Mouse (Mus musculus) embryo, embryonic 11.5 days (tissue): Measurements from ENCODE around the gene Myo1e.

Experiments used
- DNase-seq: peaks from one replicate; pipeline ENCODE4 v3.0.0-alpha.2; 2012; ENCODE audit warnings: low read depth, low spot score

The Myo1e gene

GRCm38 (mm10) chr9:70409743-70410142, 202.6 kb downstream of the Myo1e start:
- no peak for DNase-seq

GRCm38 (mm10) chr9:70410668-70411067, 203.5 kb downstream of the Myo1e start:
- DNase-seq: no peak

DNA sequence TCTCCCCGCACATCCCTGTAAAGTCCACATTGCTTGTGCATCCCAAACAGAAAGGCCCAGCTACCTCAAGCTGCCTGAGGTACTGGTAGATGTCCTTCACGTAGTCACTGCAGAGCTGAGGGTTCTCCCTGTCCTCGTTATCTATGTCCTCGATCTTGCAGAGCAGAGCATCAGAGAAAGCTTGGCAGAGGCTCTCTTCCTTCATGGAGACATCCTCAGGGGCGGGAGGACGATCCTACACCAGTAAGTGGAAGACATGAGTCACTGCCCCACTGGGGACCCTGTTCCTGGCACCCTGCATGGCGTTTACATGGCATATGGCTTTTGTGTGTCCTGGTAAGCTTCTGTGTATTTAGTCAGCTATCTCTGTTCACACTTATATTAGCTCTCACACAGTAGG, 205.9 kb downstream of the Myo1e start:
- no peak for DNase-seq

DNA sequence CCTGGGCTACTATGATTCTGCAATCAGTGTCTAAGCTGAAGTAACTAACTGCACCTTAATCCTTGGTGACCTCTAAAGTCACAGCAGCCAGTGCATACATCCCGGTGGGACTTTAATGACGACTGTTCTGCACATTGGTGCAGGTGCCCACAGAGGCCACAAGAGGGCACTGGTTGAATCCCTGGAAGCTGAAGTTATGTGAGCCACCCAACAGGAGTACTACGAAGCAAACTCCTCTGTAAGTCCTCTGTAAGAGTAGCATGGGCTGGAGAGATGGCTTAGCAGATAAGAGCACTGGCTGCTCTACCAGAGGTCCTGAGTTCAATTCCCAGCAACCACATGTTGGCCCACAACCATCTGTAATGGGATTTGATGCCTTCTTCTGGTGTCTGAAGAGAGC, 209.3 kb downstream of the Myo1e start:
- DNase-seq: no peak

DNA sequence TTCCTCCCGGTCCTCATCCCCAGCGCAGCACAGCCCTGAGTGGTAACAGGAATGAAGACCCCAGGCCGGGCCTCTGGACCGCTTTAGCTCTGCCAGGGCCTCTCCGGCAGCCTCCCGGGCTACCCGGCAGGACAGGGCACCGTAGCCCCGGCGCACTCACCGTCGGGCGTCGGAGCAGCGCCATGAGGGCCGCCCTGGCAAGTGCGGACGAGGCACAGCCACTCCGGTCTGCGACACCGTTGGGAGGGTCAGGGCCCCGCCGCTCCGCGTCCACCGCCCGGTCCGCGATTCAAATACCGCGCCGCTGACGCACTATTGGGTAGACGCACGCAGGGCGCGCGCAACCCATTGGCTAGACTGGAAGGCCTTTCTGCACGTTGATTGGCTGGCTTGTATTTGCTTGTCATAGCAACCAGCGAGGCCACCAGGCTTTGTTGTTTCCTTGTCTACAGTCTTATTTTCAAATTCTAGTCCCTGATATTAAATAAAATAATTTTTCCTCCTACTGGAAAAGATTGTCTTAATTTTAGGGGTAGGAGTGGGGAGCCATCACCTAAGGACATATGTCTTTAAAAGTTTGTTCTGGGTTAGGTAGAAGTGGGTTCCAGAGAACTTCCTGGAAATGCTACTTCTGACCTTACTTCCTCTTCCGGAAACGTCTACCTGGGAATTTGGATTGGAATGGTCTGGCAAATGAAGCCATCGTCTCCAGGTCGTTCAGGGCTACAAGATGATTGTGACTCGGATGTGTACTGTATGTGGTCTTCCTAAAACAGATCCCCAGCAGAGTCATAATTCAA, 214.3 kb downstream of the Myo1e start, which contains the start of gene Ccnb2:
Gene Ccnb2, minus strand, starts transcription at position 291 of the 800 bp plus-strand sequence.
- DNase-seq: peak; percentile 86

- no peak for DNase-seq
These were observed 215.5 kb downstream of the Myo1e start for GRCm38 (mm10) chr9:70422661-70423060.

GRCm38 (mm10) chr9:70439959-70440358, 232.8 kb downstream of the Myo1e start:
- no peak for DNase-seq

DNA sequence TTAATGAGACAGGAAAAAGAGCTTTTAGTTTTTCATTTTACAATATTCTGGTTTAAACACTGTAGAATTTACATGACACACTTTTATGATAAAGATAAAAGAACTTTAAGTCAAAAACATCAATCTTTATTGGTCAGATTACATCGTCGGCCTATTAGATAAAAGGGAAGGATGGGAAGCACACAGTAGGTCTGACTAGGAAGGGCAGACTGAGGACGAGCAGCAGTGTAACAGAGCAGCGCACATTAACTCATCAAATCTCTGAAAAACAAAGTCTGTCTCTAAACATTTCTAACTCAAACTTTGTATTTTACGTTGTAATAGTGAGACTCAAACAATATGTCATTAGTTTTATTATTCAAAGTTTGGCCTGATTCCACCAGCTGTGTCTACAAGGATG, 241.9 kb downstream of the Myo1e start:
- no peak for DNase-seq
